Mouse (Mus musculus): ENCODE data around the gene Gm27179.
"Not testable (repeated sequence)": the region's sequence is repeated elsewhere in the genome, so short reads cannot be mapped to it uniquely, and the experiment has no call there.

Gm27179 gene

GRCm38 (mm10) chr14:69473941-69474646, 38.3 kb downstream of the Gm27179 start:
- DNase-seq (ENCODE audit: low read depth in 2 of 2, low spot score in 2 of 2) = not testable (repeated sequence)

- DNase-seq (ENCODE audit: low read depth in 2 of 2, low spot score in 2 of 2) = not testable (repeated sequence)
These were observed 39.0 kb downstream of the Gm27179 start for GRCm38 (mm10) chr14:69473322-69473721.

GRCm38 (mm10) chr14:69470122-69470708, 42.1 kb downstream of the Gm27179 start:
- DNase-seq (ENCODE audit: low read depth in 2 of 2, low spot score in 2 of 2) = not testable (repeated sequence)

GRCm38 (mm10) chr14:69467612-69468366, 44.6 kb downstream of the Gm27179 start:
- not testable (repeated sequence) for DNase-seq (ENCODE audit: low read depth in 2 of 2, low spot score in 2 of 2)

- DNase-seq (ENCODE audit: low read depth in 2 of 2, low spot score in 2 of 2) = not testable (repeated sequence)
These were observed 47.9 kb downstream of the Gm27179 start for GRCm38 (mm10) chr14:69464465-69464864.

All from CD8-positive naive resting alpha-beta T cell, adult 2 months (primary cell).